Mouse (Mus musculus): ENCODE measurements around the gene Prkca. TPM values are rescaled to one million over a fixed set of nuclear protein-coding genes. Genes with fewer than 3 reads are reported as not detected.

The Prkca gene
- polyA plus RNA-seq, 2 experiments, result 2.5 to 3.8 TPM

DNA sequence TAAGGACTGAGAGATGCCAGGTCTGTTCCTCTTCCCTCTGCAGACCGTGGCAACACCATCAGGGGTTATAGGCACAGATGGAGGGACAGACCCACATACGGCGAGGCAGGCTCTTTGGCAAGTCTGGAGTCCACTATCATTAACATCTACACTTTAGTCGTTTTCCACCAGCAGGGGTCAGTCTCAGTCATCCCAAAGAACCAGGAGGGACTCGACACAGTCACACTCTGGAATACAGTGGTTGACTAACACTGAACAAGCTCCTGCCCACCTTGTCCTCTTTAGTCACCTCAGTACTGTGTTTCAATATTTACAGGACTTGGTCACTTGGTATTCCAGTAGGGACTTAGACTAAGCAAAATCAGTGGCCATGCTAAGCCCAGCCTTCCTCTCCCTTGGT lies 215.1 kb downstream of the Prkca start:
- H3K4me3 ChIP-seq (ENCODE audit: insufficient read depth in 1 of 2, low read depth in 2 of 2, low read length in 2 of 2), result no peak overlapping the region
- no peaks in the 10 kb centered on the region for H3K36me3 ChIP-seq (replicated peaks; ENCODE audit: control insufficient read depth, insufficient read depth, low read depth)
- H3K27ac ChIP-seq, result no peak overlapping the region
- no peaks in the 10 kb centered on the region for H3K27me3 ChIP-seq (ENCODE audit: control insufficient read depth, insufficient read depth, low read length)
- H3K4me2 ChIP-seq (ENCODE audit: low read depth), result no peak overlapping the region
- WGBS (ENCODE audit: insufficient replicate concordance), result 23% methylated on average over 5 of the region's 5 CpGs
- peak in 1 of 3 experiments; percentile 3 for DNase-seq (ENCODE audit: low read depth in 3 of 3, low spot score in 3 of 3)
- H3K4me1 ChIP-seq (replicated peaks; ENCODE audit: control insufficient read depth in 2 of 2, insufficient read depth in 2 of 2, low read length in 1 of 2), result no peaks in the 10 kb centered on the region
- no peak overlapping the region for H3K9ac ChIP-seq (replicated peaks)
- no peak for ATAC-seq (ENCODE audit: insufficient read depth)
- H3K9me3 ChIP-seq (ENCODE audit: control insufficient read depth, low read length), result no peaks in the 10 kb centered on the region
- TF ChIP-seq EP300 (IDR thresholded peaks at IDR 0.05; ENCODE audit: low read depth) (no peak), CTCF (IDR thresholded peaks at IDR 0.05; ENCODE audit: low read depth) (peak; percentile 54)

DNA sequence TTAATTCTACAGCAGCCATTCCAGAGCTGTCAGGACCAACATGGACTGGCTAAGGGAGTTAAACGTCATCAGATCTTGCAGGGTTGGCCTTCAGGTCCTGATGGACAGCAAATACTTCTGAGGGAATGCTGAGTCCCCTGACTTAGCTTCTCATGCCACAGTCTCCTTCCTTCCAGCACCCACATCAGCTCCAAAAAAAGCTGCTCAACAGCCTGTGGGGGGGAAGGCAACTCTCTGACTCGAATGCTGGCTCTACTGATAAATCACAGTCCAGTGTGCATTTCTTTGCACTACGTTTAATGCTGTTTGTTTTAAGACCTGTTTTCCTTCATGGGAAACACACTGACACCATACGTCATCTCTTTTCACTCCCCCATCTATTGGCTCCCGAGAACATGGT lies 215.8 kb downstream of the Prkca start:
- H3K27ac ChIP-seq, result no peak overlapping the region
- H3K4me1 ChIP-seq (replicated peaks; ENCODE audit: control insufficient read depth in 2 of 2, insufficient read depth in 2 of 2, low read length in 1 of 2), result no peaks in the 10 kb centered on the region
- H3K4me2 ChIP-seq (ENCODE audit: low read depth), result no peak overlapping the region
- H3K9ac ChIP-seq (replicated peaks), result no peak overlapping the region
- TF ChIP-seq EP300 (IDR thresholded peaks at IDR 0.05; ENCODE audit: low read depth) (no peak), CTCF (IDR thresholded peaks at IDR 0.05; ENCODE audit: low read depth) (no peak)
- no peak overlapping the region for H3K4me3 ChIP-seq (ENCODE audit: insufficient read depth in 1 of 2, low read depth in 2 of 2, low read length in 2 of 2)
- no peaks in the 10 kb centered on the region for H3K36me3 ChIP-seq (replicated peaks; ENCODE audit: control insufficient read depth, insufficient read depth, low read depth)
- DNase-seq (ENCODE audit: low read depth in 3 of 3, low spot score in 3 of 3) (no peak), ATAC-seq (ENCODE audit: insufficient read depth) (no peak)
- WGBS (ENCODE audit: insufficient replicate concordance), result 51% methylated on average over 5 of the region's 5 CpGs
- no peaks in the 10 kb centered on the region for H3K27me3 ChIP-seq (ENCODE audit: control insufficient read depth, insufficient read depth, low read length)
- no peaks in the 10 kb centered on the region for H3K9me3 ChIP-seq (ENCODE audit: control insufficient read depth, low read length)

- Histone ChIP-seq H3K36me3 (replicated peaks; ENCODE audit: control insufficient read depth, insufficient read depth, low read depth) (no peaks in the 10 kb centered on the region), H3K4me2 (ENCODE audit: low read depth) (no peak overlapping the region), H3K27me3 (ENCODE audit: control insufficient read depth, insufficient read depth, low read length) (no peaks in the 10 kb centered on the region), H3K4me3 (ENCODE audit: insufficient read depth in 1 of 2, low read depth in 2 of 2, low read length in 2 of 2) (no peak overlapping the region), H3K9me3 (ENCODE audit: control insufficient read depth, low read length) (no peaks in the 10 kb centered on the region), H3K27ac (no peak overlapping the region), H3K9ac (replicated peaks) (no peak overlapping the region), H3K4me1 (replicated peaks; ENCODE audit: control insufficient read depth in 2 of 2, insufficient read depth in 2 of 2, low read length in 1 of 2) (no peaks in the 10 kb centered on the region)
- DNase-seq (ENCODE audit: low read depth in 3 of 3, low spot score in 3 of 3) (no peak), ATAC-seq (ENCODE audit: insufficient read depth) (no peak)
- TF ChIP-seq CTCF (IDR thresholded peaks at IDR 0.05; ENCODE audit: low read depth) (no peak), EP300 (IDR thresholded peaks at IDR 0.05; ENCODE audit: low read depth) (no peak)
- WGBS (ENCODE audit: insufficient replicate concordance), result 71% methylated on average over 7 of the region's 7 CpGs
These were observed 221.2 kb downstream of the Prkca start for GRCm38 (mm10) chr11:108122486-108122885.

GRCm38 (mm10) chr11:108120708-108121107 lies 223.0 kb downstream of the Prkca start:
- no peaks in the 10 kb centered on the region for H3K36me3 ChIP-seq (replicated peaks; ENCODE audit: control insufficient read depth, insufficient read depth, low read depth)
- no peak overlapping the region for H3K9ac ChIP-seq (replicated peaks)
- no peak for TF ChIP-seq EP300 (IDR thresholded peaks at IDR 0.05; ENCODE audit: low read depth)
- no peak for TF ChIP-seq CTCF (IDR thresholded peaks at IDR 0.05; ENCODE audit: low read depth)
- ATAC-seq (ENCODE audit: insufficient read depth) (no peak), DNase-seq (ENCODE audit: low read depth in 3 of 3, low spot score in 3 of 3) (no peak)
- WGBS (ENCODE audit: insufficient replicate concordance), result 50% methylated on average over 5 of the region's 5 CpGs
- H3K4me3 ChIP-seq (ENCODE audit: insufficient read depth in 1 of 2, low read depth in 2 of 2, low read length in 2 of 2), result no peak overlapping the region
- H3K9me3 ChIP-seq (ENCODE audit: control insufficient read depth, low read length), result no peaks in the 10 kb centered on the region
- no peaks in the 10 kb centered on the region for H3K4me1 ChIP-seq (replicated peaks; ENCODE audit: control insufficient read depth in 2 of 2, insufficient read depth in 2 of 2, low read length in 1 of 2)
- H3K27ac ChIP-seq, result no peak overlapping the region
- no peak overlapping the region for H3K4me2 ChIP-seq (ENCODE audit: low read depth)
- no peaks in the 10 kb centered on the region for H3K27me3 ChIP-seq (ENCODE audit: control insufficient read depth, insufficient read depth, low read length)

DNA sequence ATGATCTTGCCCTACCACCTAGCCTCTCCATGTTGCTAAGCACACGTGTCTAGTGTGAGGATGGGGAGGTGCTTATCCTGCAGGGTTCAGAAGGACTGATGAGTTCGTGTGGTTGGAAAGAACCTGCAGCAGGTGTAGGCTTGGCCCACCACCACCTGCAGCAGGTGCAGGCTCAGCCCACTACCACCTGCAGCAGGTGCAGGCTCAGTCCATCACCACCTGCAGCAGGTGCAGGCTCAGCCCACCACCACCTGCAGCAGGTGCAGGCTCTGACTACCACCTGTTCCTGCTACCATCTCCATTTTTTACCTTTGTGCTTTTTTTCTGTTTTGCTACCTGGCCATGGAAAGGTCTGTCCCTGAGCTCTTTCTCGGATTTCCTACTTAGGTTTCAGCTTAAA lies 223.9 kb downstream of the Prkca start:
- ATAC-seq (ENCODE audit: insufficient read depth), result no peak
- TF ChIP-seq EP300 (IDR thresholded peaks at IDR 0.05; ENCODE audit: low read depth) (no peak), CTCF (IDR thresholded peaks at IDR 0.05; ENCODE audit: low read depth) (no peak)
- Histone ChIP-seq H3K4me2 (ENCODE audit: low read depth) (no peak overlapping the region), H3K9me3 (ENCODE audit: control insufficient read depth, low read length) (no peaks in the 10 kb centered on the region), H3K4me1 (replicated peaks; ENCODE audit: control insufficient read depth in 2 of 2, insufficient read depth in 2 of 2, low read length in 1 of 2) (no peaks in the 10 kb centered on the region), H3K27me3 (ENCODE audit: control insufficient read depth, insufficient read depth, low read length) (no peaks in the 10 kb centered on the region), H3K4me3 (ENCODE audit: insufficient read depth in 1 of 2, low read depth in 2 of 2, low read length in 2 of 2) (no peak overlapping the region), H3K9ac (replicated peaks) (no peak overlapping the region), H3K27ac (no peak overlapping the region), H3K36me3 (replicated peaks; ENCODE audit: control insufficient read depth, insufficient read depth, low read depth) (no peaks in the 10 kb centered on the region)
- DNase-seq (ENCODE audit: low read depth in 3 of 3, low spot score in 3 of 3), result no peak
- 57% methylated on average over 3 of the region's 3 CpGs for WGBS (ENCODE audit: insufficient replicate concordance)
